20 mouse cellular contexts compared by ENCODE assay signal in genomic region chr1:119505951-119506350, GRCm38 (mm10). TPM values are rescaled to one million over a fixed set of nuclear protein-coding genes. Genes with fewer than 3 reads are reported as not detected.
DNase-seq lines count a peak whose midpoint lies in the region; ATAC-seq and TF ChIP-seq lines count a peak whose summit lies in the region.
"Had no signal": no experiment of that assay in that cellular context is flagged by ENCODE, and none has a peak within 500 bp of the region (broad histone marks: within the 10 kb centered on the region; RNA-seq: fewer than 3 reads in every experiment).

No protein-coding gene starts in this region.

- TF ChIP-seq RAD21 in MEL (IDR thresholded peaks at IDR 0.05; ENCODE audit: low read depth, low read length): no peak

- 76% methylated on average over 3 of the region's 3 CpGs for WGBS in lung, embryonic 15.5 days
- WGBS in midbrain, embryonic 13.5 days: 91% methylated on average over 3 of the region's 3 CpGs

- peak overlapping the region; percentile 9; the same call in 1 of the 2 replicates for H3K27ac ChIP-seq in lung, embryonic 15.5 days
- H3K27ac ChIP-seq in MEL (ENCODE audit: control insufficient read depth, low read depth, low read length): no peak overlapping the region
- H3K27ac ChIP-seq in midbrain, embryonic 13.5 days: no peak overlapping the region
- H3K27ac ChIP-seq: embryonic facial prominence, embryonic 10.5 days; embryonic facial prominence, embryonic 12.5 days; forebrain, embryonic 13.5 days; forebrain, embryonic 15.5 days had no signal

- no peak for DNase-seq in lung, postnatal 4 days
- peak; percentile 34 for DNase-seq in lung, postnatal 36 days
- DNase-seq in lung, postnatal 10 days: no peak
- peak; percentile 31 for DNase-seq in MEL (ENCODE audit: low read depth, low spot score)
- DNase-seq: adrenal gland, adult 8-10 months; adrenal gland, postnatal 14 days; adrenal gland, postnatal 36 days; cerebellum, adult 11-12 months; cerebellum, adult 2 months; cerebellum, adult 9-10 months; cerebellum, postnatal 10 days; cerebellum, postnatal 25 days had no signal

- peaks cover 5% of the 10 kb centered on the region; the same call in 1 of the 2 replicates for H3K79me2 ChIP-seq in MEL (ENCODE audit: control insufficient read depth, insufficient read depth, low read length, poor library complexity)

- H3K4me1 ChIP-seq in lung, embryonic 15.5 days: peaks cover 63% of the 10 kb centered on the region
- peaks cover 0 to 34% of the 10 kb centered on the region in 2 experiments; a peak in 2 of 4 replicates for H3K4me1 ChIP-seq in MEL (ENCODE audit: control insufficient read depth in 1 of 2, insufficient read depth in 2 of 2, low read length in 2 of 2)
- H3K4me1 ChIP-seq in midbrain, embryonic 13.5 days (replicated peaks): peaks cover 25% of the 10 kb centered on the region

- TF ChIP-seq EP300 in MEL (IDR thresholded peaks at IDR 0.05; ENCODE audit: low read depth in 1 of 2, low read length in 2 of 2): no peak

- no peak overlapping the region for H3K9ac ChIP-seq in lung, embryonic 15.5 days
- no peak overlapping the region for H3K9ac ChIP-seq in MEL (ENCODE audit: control insufficient read depth, low read depth, low read length, poor library complexity, severe bottlenecking)
- no peak overlapping the region for H3K9ac ChIP-seq in midbrain, embryonic 13.5 days (replicated peaks)
- H3K9ac ChIP-seq: embryonic facial prominence, embryonic 12.5 days; forebrain, embryonic 13.5 days; forebrain, embryonic 15.5 days had no signal

- H3K9me3 ChIP-seq in lung, embryonic 15.5 days: no peaks in the 10 kb centered on the region
- no peaks in the 10 kb centered on the region for H3K9me3 ChIP-seq in MEL (replicated peaks; ENCODE audit: insufficient read depth, low read length)
- no peaks in the 10 kb centered on the region for H3K9me3 ChIP-seq in midbrain, embryonic 13.5 days
- H3K9me3 ChIP-seq: embryonic facial prominence, embryonic 10.5 days; embryonic facial prominence, embryonic 12.5 days; forebrain, embryonic 13.5 days; forebrain, embryonic 15.5 days had no signal

- peaks cover 11% of the 10 kb centered on the region; the same call in 1 of the 2 replicates for H3K36me3 ChIP-seq in lung, embryonic 15.5 days
- peaks cover 0 to 7% of the 10 kb centered on the region in 2 experiments; a peak in 1 of 4 replicates for H3K36me3 ChIP-seq in MEL (ENCODE audit: control insufficient read depth in 1 of 2, insufficient read depth in 2 of 2, low read length in 2 of 2)
- no peaks in the 10 kb centered on the region for H3K36me3 ChIP-seq in midbrain, embryonic 13.5 days
- H3K36me3 ChIP-seq: embryonic facial prominence, embryonic 12.5 days; forebrain, embryonic 15.5 days had no signal

- H3K27me3 ChIP-seq in lung, embryonic 15.5 days: no peaks in the 10 kb centered on the region
- H3K27me3 ChIP-seq in MEL (ENCODE audit: control insufficient read depth in 1 of 2, insufficient read depth in 2 of 2, low read length in 2 of 2): no peaks in the 10 kb centered on the region
- peaks cover 18% of the 10 kb centered on the region for H3K27me3 ChIP-seq in midbrain, embryonic 13.5 days
- H3K27me3 ChIP-seq: forebrain, embryonic 15.5 days; Patski had no signal

- H3K4me2 ChIP-seq in lung, embryonic 15.5 days: no peak overlapping the region
- H3K4me2 ChIP-seq in midbrain, embryonic 13.5 days (replicated peaks): no peak overlapping the region

- TF ChIP-seq CTCF in MEL (IDR thresholded peaks at IDR 0.05 in 2 of 3, conservative IDR thresholded peaks at IDR 0.05 in 1 of 3; ENCODE audit: control insufficient read depth in 1 of 3, insufficient read depth in 1 of 3, low read depth in 2 of 3, low read length in 3 of 3, poor library complexity in 1 of 3, severe bottlenecking in 1 of 3): no peak

- no peak for TF ChIP-seq POLR2A in MEL (IDR thresholded peaks at IDR 0.05; ENCODE audit: control insufficient read depth in 1 of 2, insufficient read depth in 1 of 2, low read depth in 1 of 2, low read length in 2 of 2, poor library complexity in 1 of 2)

- no peak overlapping the region for H3K4me3 ChIP-seq in lung, embryonic 15.5 days
- H3K4me3 ChIP-seq in MEL (ENCODE audit: control insufficient read depth in 1 of 2, insufficient read depth in 1 of 2, low read depth in 2 of 2, low read length in 2 of 2): no peak overlapping the region
- no peak overlapping the region for H3K4me3 ChIP-seq in midbrain, embryonic 13.5 days (replicated peaks)
- H3K4me3 ChIP-seq: forebrain, embryonic 13.5 days had no signal

- no peak for ATAC-seq in lung, embryonic 15.5 days (ENCODE audit: borderline replicate concordance, extremely low read depth, low FRiP score, low TSS enrichment)
- no peak for ATAC-seq in midbrain, embryonic 13.5 days
- ATAC-seq: activated CD4-positive, CD25-positive, alpha-beta regulatory T cell, adult 4 months; Patski had no signal

TF ChIP-seq in MEL, 35 proteins besides CTCF, POLR2A, EP300 and RAD21:
- TF ChIP-seq MYC (IDR thresholded peaks at IDR 0.05; ENCODE audit: low read depth, low read length): no peak
- no peak for TF ChIP-seq UBTF (IDR thresholded peaks at IDR 0.05; ENCODE audit: borderline replicate concordance, insufficient read depth, low read depth, low read length)
- TF ChIP-seq NRF1 (IDR thresholded peaks at IDR 0.05; ENCODE audit: insufficient read depth, low read depth, low read length, poor library complexity, severe bottlenecking): no peak
- TF ChIP-seq TCF12 (IDR thresholded peaks at IDR 0.05; ENCODE audit: low read depth, low read length): no peak
- TF ChIP-seq ZKSCAN1 (IDR thresholded peaks at IDR 0.05; ENCODE audit: low read depth, low read length): no peak
- TF ChIP-seq RCOR1 (IDR thresholded peaks at IDR 0.05; ENCODE audit: low read depth, low read length): no peak
- no peak for TF ChIP-seq POLR2AphosphoS2 (IDR thresholded peaks at IDR 0.05; ENCODE audit: low read length)
- TF ChIP-seq USF1 (IDR thresholded peaks at IDR 0.05; ENCODE audit: low read depth, low read length): no peak
- TF ChIP-seq GABPA (IDR thresholded peaks at IDR 0.05; ENCODE audit: low read depth, low read length): no peak
- no peak for TF ChIP-seq TAL1 (IDR thresholded peaks at IDR 0.05; ENCODE audit: low read length)
- TF ChIP-seq BHLHE40 (IDR thresholded peaks at IDR 0.05; ENCODE audit: borderline replicate concordance, low read depth, low read length): no peak
- TF ChIP-seq SIN3A (IDR thresholded peaks at IDR 0.05; ENCODE audit: low read length): no peak
- no peak for TF ChIP-seq JUND (IDR thresholded peaks at IDR 0.05; ENCODE audit: low read depth, low read length)
- no peak for TF ChIP-seq CHD2 (IDR thresholded peaks at IDR 0.05; ENCODE audit: low read length)

RNA-seq across cellular contexts. Expression of gene Ralb, which starts 1.4 kb away (rescaled TPM):
- 254 and 264 TPM in 2 replicates for polyA plus RNA-seq in lung, embryonic 15.5 days (2015; fragmentation: Nextera tagmentation; extraction: Ambion mirVana)
- 26.2 and 28.0 TPM in 2 replicates for total RNA-seq in MEL (2012; rRNA removed)
- 10 to 100 TPM in 1 of 2 experiments, not detected in 1; 45.1 TPM for polyA plus RNA-seq in MEL (2012; ENCODE audit: insufficient read depth in 1 of 2, insufficient read length in 2 of 2, low read depth in 1 of 2, low replicate concordance in 2 of 2, missing spikeins in 1 of 2)
- 56.3 and 58.7 TPM in 2 replicates for polyA plus RNA-seq in midbrain, embryonic 13.5 days (2015; fragmentation: Nextera tagmentation; extraction: Ambion mirVana)

RNA-seq across cellular contexts. Expression of gene Tmem185b, which starts 20.0 kb away (rescaled TPM):
- 30.5 and 32.6 TPM in 2 replicates for polyA plus RNA-seq in lung, embryonic 15.5 days (2015; fragmentation: Nextera tagmentation; extraction: Ambion mirVana)
- total RNA-seq in MEL (2012; rRNA removed): 19.7 and 25.2 TPM in 2 replicates
- polyA plus RNA-seq in MEL (2012; ENCODE audit: insufficient read depth in 1 of 2, insufficient read length in 2 of 2, low read depth in 1 of 2, low replicate concordance in 2 of 2, missing spikeins in 1 of 2): 10 to 100 TPM in 1 of 2 experiments, not detected in 1; 35.8 TPM
- 18.6 and 23.0 TPM in 2 replicates for polyA plus RNA-seq in midbrain, embryonic 13.5 days (2015; fragmentation: Nextera tagmentation; extraction: Ambion mirVana)

Comparison
In these comparisons a context has a peak if more than half of its experiments do, and no peak if none do; other contexts are left out.
1. DNase-seq: peak in lung, postnatal 36 days (single experiment) and MEL (single experiment); none in lung, postnatal 4 days (0 of 2) and lung, postnatal 10 days (single experiment).